Mouse (Mus musculus): ENCODE measurements at regions not wholly inside any gene's neighbourhood (a gene's known extent, or its start where the extent isn't known, plus 50 kb on each side); places are given as distances from the start of the nearest gene placed in this dataset.
"Not testable (repeated sequence)": the region's sequence is repeated elsewhere in the genome, so short reads cannot be mapped to it uniquely, and the experiment has no call there.

- DNase-seq (ENCODE audit: extremely low spot score, low read depth, low spot score) = no peak
These were observed 170.5 kb downstream of the Pdzph1 start for GRCm38 (mm10) chr17:58820588-58821195.

- DNase-seq (ENCODE audit: extremely low spot score, low read depth, low spot score) = no peak
These were observed 171.8 kb downstream of the Pdzph1 start for GRCm38 (mm10) chr17:58819339-58819738.

GRCm38 (mm10) chr17:58775451-58775850 is 215.7 kb downstream of the Pdzph1 start:
- DNase-seq (ENCODE audit: extremely low spot score, low read depth, low spot score) = not testable (repeated sequence)

- DNase-seq (ENCODE audit: extremely low spot score, low read depth, low spot score) = no peak
These were observed 217.6 kb downstream of the Pdzph1 start for GRCm38 (mm10) chr17:58773595-58773994.

- DNase-seq (ENCODE audit: extremely low spot score, low read depth, low spot score) = no peak
These were observed 226.0 kb downstream of the Pdzph1 start for GRCm38 (mm10) chr17:58765141-58765540.

GRCm38 (mm10) chr17:58749000-58749399 is 242.2 kb downstream of the Pdzph1 start:
- DNase-seq (ENCODE audit: extremely low spot score, low read depth, low spot score) = no peak

GRCm38 (mm10) chr17:58748264-58748663 is 242.9 kb downstream of the Pdzph1 start:
- DNase-seq (ENCODE audit: extremely low spot score, low read depth, low spot score) = no peak

GRCm38 (mm10) chr17:58710748-58711478 is 280.3 kb downstream of the Pdzph1 start:
- no peak for DNase-seq (ENCODE audit: extremely low spot score, low read depth, low spot score)

- DNase-seq (ENCODE audit: extremely low spot score, low read depth, low spot score) = no peak
These were observed 301.0 kb downstream of the Pdzph1 start for GRCm38 (mm10) chr17:58690211-58690610.

GRCm38 (mm10) chr17:58672291-58672690 is 318.9 kb downstream of the Pdzph1 start:
- DNase-seq (ENCODE audit: extremely low spot score, low read depth, low spot score) = no peak

- no peak for DNase-seq (ENCODE audit: extremely low spot score, low read depth, low spot score)
These were observed 323.1 kb downstream of the Pdzph1 start for GRCm38 (mm10) chr17:58668036-58668435.

GRCm38 (mm10) chr17:58643793-58644192 is 347.4 kb downstream of the Pdzph1 start:
- DNase-seq (ENCODE audit: extremely low spot score, low read depth, low spot score) = no peak

GRCm38 (mm10) chr17:58642273-58642672 is 348.9 kb downstream of the Pdzph1 start:
- DNase-seq (ENCODE audit: extremely low spot score, low read depth, low spot score) = no peak

GRCm38 (mm10) chr17:58598911-58599310 is 392.3 kb downstream of the Pdzph1 start:
- no peak for DNase-seq (ENCODE audit: extremely low spot score, low read depth, low spot score)

- DNase-seq (ENCODE audit: extremely low spot score, low read depth, low spot score) = no peak
These were observed 394.5 kb downstream of the Pdzph1 start for GRCm38 (mm10) chr17:58596661-58597060.

GRCm38 (mm10) chr17:58587946-58588345 is 403.2 kb downstream of the Pdzph1 start:
- DNase-seq (ENCODE audit: extremely low spot score, low read depth, low spot score) = peak; percentile 18

- DNase-seq (ENCODE audit: extremely low spot score, low read depth, low spot score) = no peak
These were observed 418.3 kb downstream of the Pdzph1 start for GRCm38 (mm10) chr17:58572885-58573284.

Data from hindlimb bud, embryonic 11.5 days (tissue).